Mouse (Mus musculus): ENCODE results near the gene Ykt6. TPM values are rescaled to one million over a fixed set of nuclear protein-coding genes. Genes with fewer than 3 reads are reported as not detected.
"Not testable (repeated sequence)": the region's sequence is repeated elsewhere in the genome, so short reads cannot be mapped to it uniquely, and the experiment has no call there.

The Ykt6 gene
- total and polyA plus RNA-seq, 2 experiments from 2014 or later = 81.7 to 130 TPM

DNA sequence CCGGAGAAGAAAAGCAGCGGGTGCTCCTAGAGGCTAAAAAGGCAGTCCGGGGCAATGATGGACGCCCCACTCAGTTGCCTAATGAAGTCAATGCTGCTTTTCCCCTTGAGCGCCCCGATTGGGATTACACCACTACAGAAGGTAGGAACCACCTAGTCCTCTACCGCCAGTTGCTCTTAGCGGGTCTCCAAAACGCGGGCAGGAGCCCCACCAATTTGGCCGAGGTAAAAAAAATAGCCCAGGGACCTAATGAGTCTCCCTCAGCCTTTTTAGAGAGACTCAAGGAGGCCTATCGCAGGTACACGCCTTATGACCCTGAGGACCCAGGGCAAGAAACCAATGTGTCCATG is 52.3 kb downstream of the Ykt6 start:
- not testable (repeated sequence) for H3K27me3 ChIP-seq (ENCODE audit: insufficient read depth, low read length); H3K4me1 ChIP-seq (ENCODE audit: insufficient read depth, low read length); H3K36me3 ChIP-seq (ENCODE audit: insufficient read depth, low read length); H3K9me3 ChIP-seq (ENCODE audit: low read length); H3K27ac ChIP-seq; ATAC-seq; DNase-seq (ENCODE audit: low spot score)
- H3K4me3 ChIP-seq (ENCODE audit: low read length) = peak overlapping the region; percentile 33; the same call in 1 of the 2 replicates
- peak overlapping the region; percentile 46 for H3K4me2 ChIP-seq (ENCODE audit: low read depth, low read length)
- H3K9ac ChIP-seq (replicated peaks; ENCODE audit: low read length) = 0 out of 2 replicates have a peak overlapping the region, but pooled peaks have one; percentile 5
- 33% methylated on average over 9 of the region's 13 CpGs for WGBS

DNA sequence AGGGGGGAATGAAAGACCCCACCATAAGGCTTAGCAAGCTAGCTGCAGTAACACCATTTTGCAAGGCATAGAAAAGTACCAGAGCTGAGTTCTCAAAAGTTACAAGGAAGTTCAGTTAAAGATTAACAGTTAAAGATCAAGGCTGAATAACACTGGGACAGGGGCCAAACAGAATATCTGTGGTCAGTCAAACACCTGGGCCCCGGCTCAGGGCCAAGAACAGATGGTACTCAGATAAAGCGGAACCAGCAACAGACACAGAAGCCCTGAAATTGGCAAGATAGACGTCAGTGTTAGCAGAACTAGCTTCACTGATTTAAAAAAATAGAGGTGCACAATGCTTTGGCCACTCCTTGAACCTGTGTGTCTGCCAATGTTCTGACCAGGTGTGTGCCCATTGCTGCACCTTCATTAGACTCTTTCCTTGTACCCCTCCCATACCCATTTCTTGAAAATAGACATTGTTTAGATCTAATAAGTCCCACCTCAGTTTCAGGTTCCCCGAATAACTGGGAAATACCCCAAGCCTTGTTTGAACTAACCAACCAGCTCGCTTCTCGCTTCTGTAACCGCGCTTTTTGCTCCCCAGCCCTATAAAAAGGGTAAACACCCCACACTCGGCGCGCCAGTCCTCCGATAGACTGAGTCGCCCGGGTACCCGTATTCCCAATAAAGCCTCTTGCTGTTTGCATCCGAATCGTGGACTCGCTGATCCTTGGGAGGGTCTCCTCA is 55.4 kb downstream of the Ykt6 start:
- WGBS = 93% methylated on average over 3 of the region's 18 CpGs
- DNase-seq (ENCODE audit: low spot score); H3K4me3 ChIP-seq (ENCODE audit: low read length); H3K9ac ChIP-seq (replicated peaks; ENCODE audit: low read length); H3K9me3 ChIP-seq (ENCODE audit: low read length); H3K36me3 ChIP-seq (ENCODE audit: insufficient read depth, low read length); H3K4me1 ChIP-seq (ENCODE audit: insufficient read depth, low read length); H3K4me2 ChIP-seq (ENCODE audit: low read depth, low read length); H3K27ac ChIP-seq; H3K27me3 ChIP-seq (ENCODE audit: insufficient read depth, low read length); ATAC-seq: not testable (repeated sequence)

DNA sequence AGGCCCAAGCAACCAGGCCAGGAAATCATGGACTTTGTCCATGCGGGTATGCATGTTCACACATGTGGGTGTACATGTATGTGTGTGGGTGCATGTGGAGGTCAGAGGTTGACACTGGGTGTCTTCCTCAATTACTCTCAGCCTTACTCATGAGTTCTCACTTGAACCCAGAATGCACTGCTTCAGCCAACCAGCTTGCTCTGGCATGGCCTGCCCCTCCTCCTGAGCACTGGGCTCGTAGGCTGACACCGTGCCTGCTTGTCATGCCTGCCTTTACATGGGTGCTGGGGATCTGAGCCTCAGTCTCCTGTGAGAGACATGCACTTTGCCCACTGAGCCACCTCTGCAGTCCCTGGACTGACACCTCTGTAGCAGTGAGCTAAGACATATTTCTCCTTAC is 56.4 kb downstream of the Ykt6 start:
- Histone ChIP-seq H3K9me3 (ENCODE audit: low read length) (no peaks in the 10 kb centered on the region), H3K36me3 (ENCODE audit: insufficient read depth, low read length) (0 out of 2 replicates have a peak, but pooled peaks cover 4% of the 10 kb centered on the region), H3K4me3 (ENCODE audit: low read length) (no peak overlapping the region), H3K4me1 (ENCODE audit: insufficient read depth, low read length) (no peaks in the 10 kb centered on the region; the same call in 1 of the 2 replicates), H3K4me2 (ENCODE audit: low read depth, low read length) (no peak overlapping the region), H3K27me3 (ENCODE audit: insufficient read depth, low read length) (no peaks in the 10 kb centered on the region), H3K27ac (no peak overlapping the region), H3K9ac (replicated peaks; ENCODE audit: low read length) (no peak overlapping the region)
- ATAC-seq = no peak
- WGBS = 94% methylated on average over 3 of the region's 3 CpGs
- DNase-seq (ENCODE audit: low spot score) = no peak
- TF ChIP-seq CTCF (IDR thresholded peaks at IDR 0.05; ENCODE audit: low read depth) = no peak

DNA sequence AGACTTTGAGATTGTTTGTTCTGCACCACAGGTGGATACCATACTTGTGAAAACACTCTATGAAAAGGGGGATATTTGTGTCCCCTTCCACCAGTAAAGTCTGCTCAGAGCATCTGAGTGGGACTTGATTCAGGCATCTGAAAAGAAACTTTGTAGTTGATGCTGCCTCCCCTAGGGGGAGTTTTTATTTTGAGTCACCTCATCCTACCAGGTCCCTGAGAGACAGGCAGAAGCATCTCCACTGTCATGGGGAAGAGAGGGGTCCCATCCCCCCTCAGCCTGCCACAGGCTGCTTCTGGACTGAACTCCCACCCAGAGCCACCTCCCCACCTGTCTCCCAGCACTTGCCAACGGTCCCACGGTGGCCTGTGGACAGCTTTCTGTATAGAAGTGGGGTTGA is 57.9 kb downstream of the Ykt6 start:
- Histone ChIP-seq H3K4me1 (ENCODE audit: insufficient read depth, low read length) (peaks cover 3% of the 10 kb centered on the region; the same call in 1 of the 2 replicates), H3K27me3 (ENCODE audit: insufficient read depth, low read length) (no peaks in the 10 kb centered on the region), H3K27ac (no peak overlapping the region), H3K36me3 (ENCODE audit: insufficient read depth, low read length) (0 out of 2 replicates have a peak, but pooled peaks cover 4% of the 10 kb centered on the region), H3K4me2 (ENCODE audit: low read depth, low read length) (no peak overlapping the region), H3K9ac (replicated peaks; ENCODE audit: low read length) (no peak overlapping the region), H3K4me3 (ENCODE audit: low read length) (no peak overlapping the region), H3K9me3 (ENCODE audit: low read length) (no peaks in the 10 kb centered on the region)
- TF ChIP-seq CTCF (IDR thresholded peaks at IDR 0.05; ENCODE audit: low read depth) = peak; percentile 43; the same call in 1 of the 2 replicates
- DNase-seq (ENCODE audit: low spot score) (no peak), ATAC-seq (no peak)
- 57% methylated on average over 2 of the region's 2 CpGs for WGBS

DNA sequence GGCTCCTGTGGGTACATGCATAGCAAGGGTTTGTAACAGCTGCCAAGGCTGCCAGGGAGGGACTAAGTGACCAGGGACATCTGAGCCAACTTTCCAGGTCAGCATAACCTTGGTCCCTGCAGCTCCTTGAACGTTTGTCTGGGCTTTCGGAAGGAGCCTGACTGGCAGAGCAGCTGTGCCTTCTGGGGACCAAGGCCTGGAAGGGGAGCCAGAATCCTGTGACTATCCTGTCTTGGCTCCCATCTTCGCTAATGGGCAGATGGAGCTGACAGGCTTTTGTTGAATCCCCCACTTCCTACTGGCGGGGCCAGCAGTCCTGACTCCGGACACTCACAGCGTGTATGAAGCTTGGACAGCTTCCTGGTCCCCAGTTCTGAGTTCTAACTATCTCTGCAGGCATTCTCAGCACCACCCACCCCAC is 59.5 kb downstream of the Ykt6 start:
- H3K9me3 ChIP-seq (ENCODE audit: low read length) = no peaks in the 10 kb centered on the region
- H3K27ac ChIP-seq = no peak overlapping the region; the same call in 1 of the 2 replicates
- peaks cover 3% of the 10 kb centered on the region; the same call in 1 of the 2 replicates for H3K4me1 ChIP-seq (ENCODE audit: insufficient read depth, low read length)
- H3K9ac ChIP-seq (replicated peaks; ENCODE audit: low read length) = no peak overlapping the region
- WGBS = 43% methylated on average over 6 of the region's 6 CpGs
- ATAC-seq (no peak), DNase-seq (ENCODE audit: low spot score) (peak; percentile 40)
- no peak for TF ChIP-seq CTCF (IDR thresholded peaks at IDR 0.05; ENCODE audit: low read depth)
- no peak overlapping the region for H3K4me3 ChIP-seq (ENCODE audit: low read length)
- H3K27me3 ChIP-seq (ENCODE audit: insufficient read depth, low read length) = no peaks in the 10 kb centered on the region
- H3K36me3 ChIP-seq (ENCODE audit: insufficient read depth, low read length) = 0 out of 2 replicates have a peak, but pooled peaks cover 4% of the 10 kb centered on the region
- H3K4me2 ChIP-seq (ENCODE audit: low read depth, low read length) = no peak overlapping the region

DNA sequence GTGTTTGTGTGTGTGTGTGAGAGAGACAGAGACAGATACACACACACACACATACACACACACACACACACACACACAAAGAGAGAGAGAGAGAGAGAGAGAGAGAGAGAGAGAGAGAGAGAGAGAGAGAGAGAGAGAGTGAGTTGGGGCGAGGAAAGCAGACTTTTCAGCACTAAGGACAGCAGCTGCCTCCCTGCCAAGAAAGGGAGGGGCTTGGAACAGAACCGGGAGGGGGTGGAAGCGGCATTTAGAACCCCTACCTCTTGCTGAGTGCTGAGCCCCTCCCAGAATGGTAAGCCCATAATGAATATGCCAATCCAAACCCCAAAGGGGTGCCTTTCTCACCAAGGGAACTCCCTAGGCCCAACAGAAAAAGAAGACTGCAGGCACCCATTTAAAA is 60.9 kb downstream of the Ykt6 start:
- Histone ChIP-seq H3K36me3 (ENCODE audit: insufficient read depth, low read length) (0 out of 2 replicates have a peak, but pooled peaks cover 4% of the 10 kb centered on the region), H3K4me2 (ENCODE audit: low read depth, low read length) (no peak overlapping the region), H3K4me3 (ENCODE audit: low read length) (no peak overlapping the region), H3K27me3 (ENCODE audit: insufficient read depth, low read length) (no peaks in the 10 kb centered on the region), H3K4me1 (ENCODE audit: insufficient read depth, low read length) (peaks cover 3% of the 10 kb centered on the region; the same call in 1 of the 2 replicates), H3K9ac (replicated peaks; ENCODE audit: low read length) (no peak overlapping the region), H3K9me3 (ENCODE audit: low read length) (no peaks in the 10 kb centered on the region), H3K27ac (no peak overlapping the region)
- no peak for ATAC-seq
- no peak for TF ChIP-seq CTCF (IDR thresholded peaks at IDR 0.05; ENCODE audit: low read depth)
- DNase-seq (ENCODE audit: low spot score) = peak; percentile 53
- 5% methylated on average over 2 of the region's 3 CpGs for WGBS

DNA sequence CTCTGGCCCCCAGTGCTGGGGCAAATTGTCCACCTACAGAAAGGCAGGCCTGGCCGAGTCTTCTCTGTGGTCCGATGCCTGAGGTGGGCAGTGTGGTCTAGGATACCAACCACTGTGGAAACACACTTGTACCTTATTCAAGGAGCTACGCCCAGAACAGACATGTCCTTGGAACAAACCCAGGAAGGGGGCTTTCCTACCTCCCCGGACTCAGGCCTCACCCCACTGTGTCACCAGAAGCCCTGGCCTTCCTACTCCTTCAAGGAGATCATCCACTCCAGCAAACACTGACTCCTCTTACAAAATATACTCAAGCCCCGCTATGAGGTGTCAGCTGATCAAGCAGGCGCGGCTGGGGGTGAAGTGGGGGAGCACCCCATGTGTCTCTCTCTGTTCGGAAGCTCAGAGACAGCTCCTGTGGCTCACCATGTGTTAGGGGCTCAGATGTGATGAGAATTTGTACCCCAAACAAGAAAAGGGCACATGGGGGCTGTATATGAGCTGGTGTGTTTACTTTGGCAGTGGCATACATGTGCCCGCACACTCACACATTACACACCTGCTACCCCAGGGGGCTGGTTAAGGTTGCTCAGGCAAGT is 61.4 kb downstream of the Ykt6 start:
- Histone ChIP-seq H3K4me2 (ENCODE audit: low read depth, low read length) (no peak overlapping the region), H3K4me3 (ENCODE audit: low read length) (no peak overlapping the region), H3K4me1 (ENCODE audit: insufficient read depth, low read length) (peaks cover 3% of the 10 kb centered on the region; the same call in 1 of the 2 replicates), H3K27ac (no peak overlapping the region), H3K9ac (replicated peaks; ENCODE audit: low read length) (no peak overlapping the region), H3K36me3 (ENCODE audit: insufficient read depth, low read length) (0 out of 2 replicates have a peak, but pooled peaks cover 4% of the 10 kb centered on the region), H3K27me3 (ENCODE audit: insufficient read depth, low read length) (no peaks in the 10 kb centered on the region), H3K9me3 (ENCODE audit: low read length) (no peaks in the 10 kb centered on the region)
- no peak for ATAC-seq
- TF ChIP-seq CTCF (IDR thresholded peaks at IDR 0.05; ENCODE audit: low read depth) = no peak
- WGBS = 55% methylated on average over 9 of the region's 9 CpGs
- no peak for DNase-seq (ENCODE audit: low spot score)

Other genes starting within 250 kb of the Ykt6 start
- 53.9 and 56.4 TPM in 2 replicates for gene Mrps24, start 240.0 kb upstream of the Ykt6 start, total RNA-seq (2014; rRNA removed)
- 230 and 234 TPM in 2 replicates for gene Mrps24, start 240.0 kb upstream of the Ykt6 start, polyA plus RNA-seq (2015; fragmentation: Nextera tagmentation; extraction: Ambion mirVana)
- 58.4 and 61.5 TPM in 2 replicates for gene Urgcp, start 193.3 kb upstream of the Ykt6 start, total RNA-seq (2014; rRNA removed)
- gene Urgcp, start 193.3 kb upstream of the Ykt6 start, polyA plus RNA-seq (2015; fragmentation: Nextera tagmentation; extraction: Ambion mirVana) = 30.7 and 32.8 TPM in 2 replicates
- gene Dbnl, start 167.2 kb upstream of the Ykt6 start, total RNA-seq (2014; rRNA removed) = 74.3 and 81.7 TPM in 2 replicates
- 122 and 123 TPM in 2 replicates for gene Dbnl, start 167.2 kb upstream of the Ykt6 start, polyA plus RNA-seq (2015; fragmentation: Nextera tagmentation; extraction: Ambion mirVana)
- gene Pgam2, start 152.0 kb upstream of the Ykt6 start, total RNA-seq (2014; rRNA removed) = 1.4 and 2.0 TPM in 2 replicates
- 2.8 and 3.4 TPM in 2 replicates for gene Pgam2, start 152.0 kb upstream of the Ykt6 start, polyA plus RNA-seq (2015; fragmentation: Nextera tagmentation; extraction: Ambion mirVana)
- gene Polm, start 117.7 kb upstream of the Ykt6 start, total RNA-seq (2014; rRNA removed) = 4.9 and 14.7 TPM in 2 replicates
- gene Polm, start 117.7 kb upstream of the Ykt6 start, polyA plus RNA-seq (2015; fragmentation: Nextera tagmentation; extraction: Ambion mirVana) = 6.2 and 7.2 TPM in 2 replicates
- 21.2 and 24.9 TPM in 2 replicates for gene Aebp1, start 93.7 kb upstream of the Ykt6 start, total RNA-seq (2014; rRNA removed)
- 30.6 and 33.3 TPM in 2 replicates for gene Aebp1, start 93.7 kb upstream of the Ykt6 start, polyA plus RNA-seq (2015; fragmentation: Nextera tagmentation; extraction: Ambion mirVana)
- 32.9 and 36.6 TPM in 2 replicates for gene Pold2, start 77.4 kb upstream of the Ykt6 start, total RNA-seq (2014; rRNA removed)
- 49.5 and 51.6 TPM in 2 replicates for gene Pold2, start 77.4 kb upstream of the Ykt6 start, polyA plus RNA-seq (2015; fragmentation: Nextera tagmentation; extraction: Ambion mirVana)
- 0.79 TPM in 1 of 2 replicates, not detected in the other for gene Myl7, start 56.9 kb upstream of the Ykt6 start, total RNA-seq (2014; rRNA removed)
- gene Myl7, start 56.9 kb upstream of the Ykt6 start, polyA plus RNA-seq (2015; fragmentation: Nextera tagmentation; extraction: Ambion mirVana) = not detected in 2 replicates
- gene Gck, start 5.6 kb upstream of the Ykt6 start, total RNA-seq (2014; rRNA removed) = 3.2 and 9.1 TPM in 2 replicates
- 7.1 and 7.5 TPM in 2 replicates for gene Gck, start 5.6 kb upstream of the Ykt6 start, polyA plus RNA-seq (2015; fragmentation: Nextera tagmentation; extraction: Ambion mirVana)
- gene Camk2b, start 110.7 kb downstream of the Ykt6 start, total RNA-seq (2014; rRNA removed) = 188 and 212 TPM in 2 replicates
- 160 and 165 TPM in 2 replicates for gene Camk2b, start 110.7 kb downstream of the Ykt6 start, polyA plus RNA-seq (2015; fragmentation: Nextera tagmentation; extraction: Ambion mirVana)
- 0.18 TPM in 1 of 2 replicates, not detected in the other for gene A730071L15Rik, start 244.3 kb downstream of the Ykt6 start, total RNA-seq (2014; rRNA removed)
- gene A730071L15Rik, start 244.3 kb downstream of the Ykt6 start, polyA plus RNA-seq (2015; fragmentation: Nextera tagmentation; extraction: Ambion mirVana) = 0.54 and 0.58 TPM in 2 replicates
- 57.3 and 66.7 TPM in 2 replicates for gene Nudcd3, start 244.7 kb downstream of the Ykt6 start, total RNA-seq (2014; rRNA removed)
- 63.0 and 63.6 TPM in 2 replicates for gene Nudcd3, start 244.7 kb downstream of the Ykt6 start, polyA plus RNA-seq (2015; fragmentation: Nextera tagmentation; extraction: Ambion mirVana)

Measured in hindbrain, postnatal 0 days (tissue).